Mouse (Mus musculus) bone marrow, adult 2 months (tissue): ENCODE data around the gene Ppil1.

Experiments used
- CTCF ChIP-seq: fragments of 200-500 bp; IDR thresholded peaks from 2 replicates; pipeline ENCODE4 v1.5.1; 2011; ENCODE audit warnings: low read length, control low read depth; ENCODE audit not compliant: control insufficient read depth, insufficient read depth
- POLR2A ChIP-seq: fragments of 200-500 bp; IDR thresholded peaks from 2 replicates; pipeline ENCODE4 v1.6.1; 2011; ENCODE audit warnings: low read depth, mild to moderate bottlenecking, control low read depth, low read length, borderline replicate concordance; ENCODE audit not compliant: control insufficient read depth

DNA sequence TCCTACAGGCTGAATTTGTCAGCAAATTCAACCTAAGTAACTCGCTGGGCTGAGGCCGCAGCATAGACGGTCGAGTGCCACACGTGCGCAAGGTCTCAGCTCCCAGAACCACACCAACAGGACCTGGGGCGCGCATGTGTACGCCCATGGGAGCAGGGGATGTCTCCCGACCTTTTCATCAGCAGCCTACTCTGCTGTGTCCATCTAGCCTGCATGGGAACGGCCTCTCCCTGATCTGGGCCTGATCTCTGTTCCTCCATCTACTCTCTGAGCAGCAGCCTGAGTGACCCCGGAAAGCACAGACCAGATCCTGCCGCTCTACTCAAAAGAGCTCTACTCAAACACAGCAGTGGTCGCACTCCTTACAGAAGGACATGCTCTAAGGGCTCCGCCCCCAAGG lies 3.5 kb downstream of the Ppil1 start:
- TF ChIP-seq CTCF: no peak
- TF ChIP-seq POLR2A: no peak
